Mouse (Mus musculus): Measurements from ENCODE around the gene Gpc3. TPM values are rescaled to one million over a fixed set of nuclear protein-coding genes. Genes with fewer than 3 reads are reported as not detected.
"Not testable (repeated sequence)": the region's sequence is repeated elsewhere in the genome, so short reads cannot be mapped to it uniquely, and the experiment has no call there.

Gpc3 gene
- total RNA-seq, 2 experiments from 2014 or later = 76.0 to 79.7 TPM

DNA sequence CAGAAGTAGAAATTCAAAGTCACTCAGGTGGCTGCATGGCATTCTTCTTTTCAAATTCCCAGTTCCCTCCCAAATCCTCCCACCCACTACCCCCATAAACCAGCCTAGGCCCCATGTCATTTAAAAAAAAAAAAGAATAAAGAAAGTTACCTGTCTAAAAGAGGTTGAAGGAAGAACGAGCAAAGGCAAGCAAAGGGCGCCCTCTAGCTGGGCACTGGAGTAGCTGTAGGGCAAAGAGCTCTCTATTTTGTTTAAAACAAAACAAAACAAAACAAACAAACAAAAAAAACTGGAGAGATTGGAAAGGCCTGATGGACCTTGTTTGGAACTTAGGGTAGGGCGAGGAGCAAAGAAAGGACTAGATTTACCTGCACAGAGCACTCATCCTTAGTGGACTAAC, 238.6 kb downstream of the Gpc3 start:
- DNase-seq = no peak

DNA sequence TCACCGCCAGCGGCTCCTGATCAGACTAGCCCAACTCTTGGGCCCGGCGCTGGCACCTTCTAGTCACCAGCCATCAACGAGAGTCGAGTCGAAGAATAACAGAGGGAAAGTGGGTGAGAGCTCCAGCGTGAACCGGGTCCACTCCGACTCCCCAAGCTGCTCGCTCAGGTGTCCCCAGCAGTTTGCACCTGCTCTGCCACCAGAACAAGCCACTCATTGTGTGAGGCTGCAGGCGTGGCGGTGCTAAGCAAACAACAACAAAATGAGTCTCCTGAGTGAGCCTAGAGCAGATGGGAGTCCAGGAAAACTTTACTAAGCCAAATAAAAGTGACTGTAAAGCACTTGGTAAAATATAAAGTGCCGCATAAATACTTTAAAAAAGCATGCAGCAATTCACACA, 239.5 kb downstream of the Gpc3 start:
- no peak for DNase-seq

DNA sequence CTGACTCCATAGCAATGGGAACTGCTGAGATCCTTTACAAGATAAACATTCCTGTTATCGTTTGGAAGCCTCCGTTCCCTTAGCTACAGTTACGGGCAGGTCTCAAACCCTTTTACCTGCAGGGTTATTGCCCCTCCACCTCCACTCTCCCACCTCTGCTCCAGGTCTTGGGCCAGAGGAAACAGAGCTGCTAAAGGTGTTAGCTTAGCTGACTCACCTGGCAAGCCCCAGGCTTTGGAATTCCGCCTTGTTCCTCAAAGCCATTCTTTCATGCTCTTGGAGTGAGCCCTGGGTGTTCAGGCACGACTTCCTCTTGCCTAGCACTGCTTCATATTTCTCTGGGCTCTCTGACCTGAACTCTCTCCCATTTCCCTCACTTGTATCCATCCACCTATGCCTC, 241.3 kb downstream of the Gpc3 start:
- no peak for DNase-seq

DNA sequence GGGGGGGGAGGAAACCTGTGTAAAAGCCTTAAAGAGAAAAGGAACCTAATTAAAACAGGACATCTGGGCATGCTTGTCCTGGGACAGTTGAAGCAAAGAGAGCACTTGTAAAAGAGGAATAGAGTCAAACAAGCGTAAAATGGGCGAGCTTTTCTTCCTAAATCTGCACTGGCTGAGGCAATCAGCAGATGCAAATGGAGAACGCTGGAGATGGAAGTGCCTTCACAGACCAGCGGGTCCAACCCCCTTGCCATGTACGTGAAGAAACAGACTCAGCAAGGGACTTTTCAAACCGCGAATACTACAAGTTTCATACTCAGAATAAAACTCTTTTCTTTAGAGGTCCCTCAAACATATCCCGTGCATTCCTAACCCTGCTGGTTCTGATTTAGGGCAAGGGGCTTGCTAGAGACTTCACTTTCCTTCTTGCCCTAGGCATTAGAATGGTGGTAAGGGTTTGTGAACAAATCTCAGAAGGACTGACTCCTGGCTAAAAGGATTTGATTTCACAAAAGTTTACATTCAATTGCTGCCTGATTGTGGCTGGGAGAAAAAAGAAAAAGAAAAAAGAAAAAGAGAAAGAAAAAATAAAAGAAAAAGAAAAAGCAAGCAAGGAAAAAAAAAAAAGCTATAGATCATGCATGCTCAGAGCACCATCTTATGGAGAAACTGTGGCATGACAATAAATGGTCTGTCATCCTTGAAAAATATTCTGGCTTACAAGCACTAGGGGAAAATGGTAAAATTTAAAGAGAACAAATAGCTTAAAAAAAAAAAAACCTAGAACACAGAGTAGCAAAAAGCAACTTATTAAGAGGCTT, 243.6 kb downstream of the Gpc3 start:
- no peak for DNase-seq

DNA sequence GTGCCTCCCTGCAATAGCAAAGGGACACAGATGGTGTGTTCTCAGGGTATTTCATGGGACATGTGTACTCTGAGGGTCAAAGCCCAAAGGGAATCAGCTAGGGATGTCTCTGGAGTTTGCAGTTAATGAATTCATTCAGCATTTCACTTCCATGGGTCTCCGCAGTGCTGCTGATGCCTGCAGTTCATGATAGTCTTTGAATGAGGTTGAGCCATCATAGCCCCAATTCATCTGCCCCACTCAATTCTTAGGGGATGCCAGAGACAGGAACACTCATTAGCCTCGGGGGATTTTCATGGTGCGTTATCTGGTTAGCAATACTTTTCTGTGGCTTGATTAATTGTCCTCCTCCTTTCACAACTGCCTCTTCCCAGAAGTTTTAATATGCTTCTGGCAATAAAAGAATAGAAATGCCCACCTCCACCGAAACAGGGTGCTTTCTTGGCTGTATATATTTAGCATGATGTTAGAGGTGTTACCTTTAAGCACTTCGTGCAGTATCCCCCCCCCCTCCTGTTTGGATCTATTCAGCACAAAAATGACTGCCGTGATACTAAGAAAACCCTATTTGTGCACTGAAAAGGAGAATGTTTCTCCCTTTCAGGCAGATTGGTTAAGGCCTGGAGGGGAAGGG, 244.3 kb downstream of the Gpc3 start:
- no peak for DNase-seq

DNA sequence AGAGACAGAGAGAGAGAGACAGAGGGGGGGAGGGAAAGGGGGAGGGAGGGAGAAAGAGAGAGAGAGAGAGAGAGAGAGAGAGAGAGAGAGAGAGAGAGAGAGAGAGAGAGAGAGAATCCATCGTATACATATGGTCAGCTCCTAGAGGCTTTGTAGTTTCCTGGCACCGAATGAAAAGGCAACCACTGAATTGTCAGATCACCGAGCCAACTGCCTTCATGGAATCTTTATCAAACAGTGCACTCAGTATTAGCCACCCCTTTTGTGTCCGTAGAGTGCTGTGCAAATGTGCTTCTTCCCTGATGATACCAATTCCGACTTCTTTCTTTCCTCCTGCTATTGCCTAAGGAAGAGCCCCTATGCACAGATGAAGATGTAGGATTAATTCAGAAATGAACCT, 246.9 kb downstream of the Gpc3 start:
- no peak for DNase-seq

DNA sequence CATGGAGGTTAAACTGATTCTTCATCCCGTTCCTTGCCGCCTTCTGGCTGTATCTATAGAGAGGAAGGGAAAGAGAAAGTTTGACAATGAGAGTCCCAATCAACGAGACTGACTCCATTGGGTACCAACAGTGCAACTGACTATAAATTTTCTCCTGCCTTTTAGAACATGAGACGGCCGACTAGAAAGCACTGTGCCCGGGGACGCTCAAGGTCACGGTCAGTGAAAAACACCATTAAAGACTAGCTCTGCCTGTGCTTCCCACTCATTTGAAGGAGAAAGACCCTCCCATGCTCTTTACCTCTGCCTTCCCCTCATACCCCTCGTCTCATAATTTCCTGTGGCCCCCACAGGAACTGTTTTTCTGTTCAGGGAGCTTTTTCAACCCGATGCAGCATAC, 248.0 kb downstream of the Gpc3 start:
- DNase-seq = no peak

DNA sequence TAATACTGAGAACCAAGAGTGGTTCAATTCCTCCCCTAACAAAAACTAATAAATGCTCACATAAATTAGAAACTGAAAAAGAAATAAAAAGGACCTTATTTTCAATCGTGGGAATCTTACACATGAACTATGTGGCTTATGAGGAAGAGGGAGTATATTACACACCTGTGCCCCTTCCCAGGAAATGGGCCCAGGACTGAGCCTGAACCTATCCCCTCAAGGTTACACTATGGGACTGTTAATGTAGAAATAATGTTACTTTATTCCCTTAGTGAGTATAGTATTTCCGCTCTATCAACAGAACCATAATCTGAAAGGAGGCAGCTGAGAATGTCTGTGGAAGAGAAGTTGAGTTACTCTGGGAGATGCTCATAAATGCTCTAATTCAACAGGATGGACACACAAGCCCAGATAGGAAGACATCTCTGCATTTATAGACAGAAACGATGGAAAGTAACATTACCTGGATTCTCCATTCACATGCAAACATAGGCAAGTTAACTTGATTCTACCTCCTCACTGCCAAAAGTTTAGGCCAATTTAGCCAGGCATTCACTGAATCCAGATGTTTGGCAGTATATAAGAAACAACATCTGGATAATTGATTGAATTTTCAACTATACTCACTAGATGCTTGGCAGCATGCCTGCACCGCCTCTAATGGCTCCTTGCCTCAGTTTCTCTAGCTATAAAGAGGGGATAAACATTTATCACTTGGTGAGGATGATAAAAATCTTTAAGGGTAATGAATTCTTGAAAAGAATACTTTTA, 251.3 kb downstream of the Gpc3 start:
- no peak for DNase-seq

DNA sequence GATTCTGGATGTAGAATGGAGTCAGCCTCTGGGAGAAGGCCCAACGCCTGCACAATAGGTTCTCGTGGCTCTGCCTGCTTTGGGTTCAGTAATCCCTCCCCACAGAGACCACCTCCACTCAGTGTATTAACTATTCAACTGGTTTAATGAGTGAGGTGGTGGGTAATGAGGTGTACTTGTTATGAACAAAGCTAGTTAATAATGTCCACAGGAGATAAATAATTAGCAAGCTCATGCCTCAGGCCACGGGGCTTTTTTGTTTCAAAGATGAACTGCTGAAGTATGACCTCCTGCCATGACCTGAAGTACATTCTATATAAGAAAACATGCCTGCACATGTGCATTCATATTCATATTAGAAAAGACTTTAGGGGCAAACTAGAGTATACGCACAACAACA, 260.8 kb downstream of the Gpc3 start:
- no peak for DNase-seq

DNA sequence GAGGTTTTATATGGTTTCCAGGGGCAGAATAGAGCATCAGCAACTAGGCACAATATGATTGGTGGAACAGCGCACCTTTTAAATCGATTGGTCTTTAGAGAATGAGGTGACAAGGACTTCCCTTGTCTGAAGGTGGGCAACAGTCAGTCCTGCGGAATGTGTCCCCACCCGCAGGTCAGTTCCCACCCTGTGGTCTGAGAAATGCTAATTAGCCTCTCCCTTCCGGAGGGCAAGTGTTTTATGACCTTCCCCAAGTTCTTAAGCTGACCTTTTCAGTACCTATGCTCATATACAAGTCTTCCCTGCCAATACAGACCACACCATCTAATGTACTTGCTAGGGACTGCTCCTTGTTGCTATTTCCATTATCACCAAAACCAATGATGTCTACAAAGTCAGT, 263.1 kb downstream of the Gpc3 start:
- DNase-seq = not testable (repeated sequence)

DNA sequence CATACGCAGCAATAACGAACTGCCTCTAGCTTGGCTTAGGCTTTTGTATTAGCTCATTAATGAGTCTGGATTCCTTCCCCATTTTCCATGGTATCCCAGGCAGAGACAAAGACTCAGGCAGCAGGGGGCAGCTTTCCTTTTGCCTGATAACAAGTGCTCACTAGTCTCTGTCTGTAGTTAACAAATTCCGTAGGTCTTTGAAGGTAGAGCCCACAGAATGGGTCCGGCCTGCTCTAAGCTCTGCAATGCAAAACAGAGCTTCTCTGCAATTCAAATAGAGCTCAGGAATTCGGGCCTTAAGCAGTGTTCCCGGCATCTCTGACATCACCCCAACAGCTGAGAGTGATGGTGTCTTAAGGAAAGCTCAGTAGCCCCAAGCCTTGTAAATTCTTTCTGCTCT, 265.0 kb downstream of the Gpc3 start:
- DNase-seq = no peak

DNA sequence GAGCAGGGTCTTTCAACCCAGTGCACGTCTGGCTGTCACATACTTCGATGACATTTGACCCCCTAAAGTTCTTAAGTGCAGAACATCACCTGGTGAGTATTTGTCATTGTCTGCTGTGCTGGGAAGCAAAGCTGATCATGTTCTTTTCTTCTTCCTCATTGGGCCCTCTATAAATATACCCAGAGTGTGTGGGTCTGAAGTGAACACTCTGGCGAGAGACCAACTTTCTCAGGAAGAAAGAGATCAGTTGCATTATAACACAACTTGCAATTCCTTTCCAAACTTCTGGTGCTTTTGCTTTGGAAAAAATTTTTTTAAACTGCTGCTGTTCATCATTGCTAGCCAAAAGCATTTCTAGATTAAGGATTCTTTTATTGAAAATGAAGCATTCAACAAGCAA, 269.7 kb downstream of the Gpc3 start:
- DNase-seq = no peak

DNA sequence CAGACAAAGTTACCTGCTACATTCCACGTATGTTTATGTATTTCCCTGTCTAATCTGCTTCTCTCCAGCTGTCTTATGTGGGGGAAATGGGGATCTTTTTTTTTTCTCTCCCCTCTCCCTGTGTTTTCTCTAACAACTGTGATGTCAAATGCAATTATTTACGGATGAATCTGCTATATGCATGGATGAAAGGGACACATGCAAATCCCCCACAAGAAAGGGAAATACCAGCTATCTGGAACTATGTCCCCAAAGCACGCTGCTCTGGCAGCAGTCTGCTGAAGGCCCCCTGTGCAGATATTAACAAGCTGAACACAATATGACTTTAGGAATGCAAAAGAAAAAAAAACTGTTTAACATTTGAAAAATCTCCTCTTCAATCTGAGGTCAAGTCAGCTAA, 273.5 kb downstream of the Gpc3 start:
- no peak for DNase-seq

DNA sequence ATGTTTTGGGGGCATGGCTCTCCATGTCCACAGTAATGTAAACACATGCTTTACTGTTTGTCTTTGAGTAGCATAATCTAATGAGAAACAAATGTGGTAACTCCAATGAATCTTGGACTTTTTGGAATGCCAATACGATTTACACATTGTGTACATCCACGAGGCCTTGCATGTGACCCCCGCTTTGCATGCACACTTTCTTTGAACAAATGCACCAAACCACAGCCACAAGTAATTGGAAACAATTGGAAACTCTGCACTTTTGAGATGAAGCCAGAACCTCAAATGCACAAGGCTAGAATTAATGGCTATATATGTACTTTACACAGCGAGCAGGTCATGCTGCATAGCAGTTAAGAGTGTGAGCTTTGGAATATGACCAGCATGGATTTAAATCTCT, 292.0 kb downstream of the Gpc3 start:
- DNase-seq = no peak

DNA sequence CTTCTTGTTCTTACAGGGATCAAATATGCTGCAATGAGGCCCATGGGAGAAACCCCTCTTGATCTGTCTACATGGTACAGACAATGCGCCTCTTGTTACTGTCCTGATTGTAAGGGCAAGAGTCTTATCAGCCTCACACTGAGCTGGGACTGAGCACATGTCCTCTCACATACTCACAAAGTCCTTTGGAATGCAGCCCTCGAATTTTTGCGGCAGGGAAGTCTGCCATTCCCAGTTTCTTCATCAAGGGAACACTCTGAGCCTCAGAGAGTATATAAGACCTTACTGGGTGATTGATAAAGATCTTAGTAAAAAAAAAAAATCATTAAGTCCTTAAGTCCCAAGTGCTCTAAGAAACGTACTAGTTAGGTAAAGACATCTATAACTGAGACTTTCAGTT, 293.1 kb downstream of the Gpc3 start:
- peak; percentile 5 for DNase-seq

DNA sequence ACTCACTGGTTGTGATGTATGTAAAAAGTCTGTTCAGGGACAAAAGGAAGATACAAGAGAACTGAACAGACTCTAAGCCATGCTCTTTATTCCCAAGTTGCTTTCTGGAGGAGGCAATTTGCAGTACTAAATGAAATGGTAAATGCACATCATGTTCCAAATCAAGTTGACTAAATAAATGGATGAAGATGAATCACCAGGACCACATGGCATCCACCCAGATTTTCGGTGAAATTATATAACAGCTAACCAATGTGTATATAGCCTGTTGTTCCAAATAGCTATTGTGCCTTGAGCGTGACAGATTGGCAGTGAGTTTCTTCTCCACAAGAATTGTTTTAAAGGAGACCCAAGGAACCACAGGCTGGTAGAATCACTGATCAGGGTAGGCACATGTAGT, 302.8 kb downstream of the Gpc3 start:
- DNase-seq = no peak

DNA sequence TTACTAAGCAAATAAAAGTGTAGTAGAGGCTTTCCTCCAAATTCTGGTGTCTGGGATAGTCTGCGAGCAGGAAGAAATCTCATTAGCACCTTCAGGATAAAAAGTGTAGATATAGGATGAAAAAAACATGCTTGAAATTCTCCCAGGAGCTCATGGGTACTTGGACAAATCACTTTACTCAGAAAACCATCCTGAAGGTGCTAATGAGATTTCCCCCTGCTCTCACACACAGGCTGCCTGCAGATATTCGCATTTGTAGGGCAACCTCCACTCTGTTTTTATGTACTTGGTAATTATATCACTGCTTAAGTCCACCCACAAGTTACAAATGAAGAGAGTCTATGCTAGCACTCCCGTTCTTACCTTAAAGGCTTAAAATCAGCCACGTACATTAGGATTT, 308.5 kb downstream of the Gpc3 start:
- DNase-seq = no peak

DNA sequence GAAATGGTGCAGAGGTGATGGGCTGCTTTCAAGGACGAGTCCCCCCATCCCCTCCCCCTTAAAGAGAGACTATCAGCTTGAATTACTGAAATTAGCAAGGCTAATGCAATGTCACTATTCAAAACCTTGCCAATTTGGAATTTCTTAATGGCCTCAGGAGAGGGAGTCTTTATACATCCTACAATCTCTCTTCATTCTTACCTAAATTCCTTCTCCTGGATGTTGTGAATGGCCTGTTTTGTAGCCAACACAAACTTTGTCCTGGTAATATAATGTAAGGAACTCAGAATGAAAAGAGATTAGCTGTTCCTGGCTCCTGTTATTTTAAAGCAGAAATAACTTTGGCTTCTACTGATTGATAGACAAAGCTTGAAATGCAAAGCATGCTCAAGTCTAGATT, 325.0 kb downstream of the Gpc3 start:
- no peak for DNase-seq

DNA sequence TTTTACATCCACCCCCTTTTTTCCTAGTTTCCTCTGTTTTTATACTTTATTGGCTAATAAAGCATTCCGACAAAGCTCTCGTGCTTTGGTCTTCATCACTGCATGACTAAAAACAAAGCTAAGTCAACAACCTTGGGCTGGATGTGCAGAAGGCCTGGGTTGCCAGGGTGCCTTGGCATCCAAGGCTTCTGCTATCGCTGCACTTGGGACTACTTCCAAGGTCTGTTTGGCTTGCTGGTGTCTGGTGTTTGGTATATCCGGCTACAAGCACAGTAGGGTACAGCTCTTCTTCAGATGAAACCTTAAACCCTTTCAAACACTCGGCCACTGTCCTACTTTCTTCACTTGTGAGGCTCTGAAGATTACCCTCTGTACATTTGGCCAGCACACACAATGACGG, 325.8 kb downstream of the Gpc3 start:
- no peak for DNase-seq

DNA sequence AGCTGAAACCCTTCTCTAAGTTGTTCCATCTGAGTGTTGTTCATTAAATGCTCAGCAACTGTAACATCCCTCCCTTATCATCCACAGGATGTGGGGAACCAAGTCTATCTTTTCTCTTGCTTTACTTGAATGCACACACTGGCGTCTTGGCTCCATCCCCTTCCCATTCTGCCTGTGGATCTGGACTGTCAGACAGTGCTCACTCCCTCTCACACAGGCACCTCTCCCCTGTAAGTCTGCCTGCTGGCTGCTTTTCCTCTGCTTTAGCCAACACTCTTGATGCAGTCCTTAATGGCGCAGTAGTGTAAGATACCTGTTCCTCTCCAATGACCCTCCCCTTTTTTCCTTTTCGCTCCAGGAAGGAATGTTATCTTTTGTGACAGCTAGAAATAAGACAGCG, 331.7 kb downstream of the Gpc3 start:
- DNase-seq = no peak

DNA sequence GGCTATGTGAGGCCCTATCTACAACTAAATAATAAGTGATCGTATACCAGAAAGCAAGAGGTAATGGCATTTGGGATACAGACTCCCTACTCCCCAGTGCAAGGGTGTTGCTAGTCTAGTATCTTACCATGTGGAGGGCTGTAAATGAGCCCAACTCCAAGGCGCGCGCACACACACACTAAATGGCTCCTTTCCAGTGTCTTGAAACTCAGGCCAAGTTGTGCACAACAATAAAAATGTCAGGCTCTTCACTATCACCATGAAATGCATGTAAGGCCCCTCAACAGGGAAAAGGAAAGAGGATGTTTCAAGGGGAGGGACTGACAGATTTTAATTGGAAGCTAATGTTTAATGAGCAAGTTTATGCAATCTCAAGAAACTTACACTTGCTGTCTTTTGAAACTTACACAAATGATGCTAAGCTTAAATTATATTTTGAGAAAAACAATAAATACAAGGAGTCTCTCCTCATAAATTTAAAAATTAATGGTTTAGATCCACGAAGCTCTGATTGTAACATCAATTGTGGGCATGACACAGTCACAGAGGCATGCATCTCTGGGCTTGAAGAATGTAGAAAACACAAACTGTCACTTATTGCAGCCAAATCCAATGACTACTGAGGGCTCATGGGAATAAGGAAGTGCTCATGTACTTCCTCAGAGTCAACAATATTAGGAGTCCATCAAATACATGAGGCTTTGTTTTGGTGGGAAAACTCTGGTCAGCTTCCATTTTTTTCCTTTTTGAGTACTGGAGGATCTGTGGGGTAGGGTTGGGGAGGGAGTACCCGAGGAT, 332.4 kb downstream of the Gpc3 start:
- no peak for DNase-seq

DNA sequence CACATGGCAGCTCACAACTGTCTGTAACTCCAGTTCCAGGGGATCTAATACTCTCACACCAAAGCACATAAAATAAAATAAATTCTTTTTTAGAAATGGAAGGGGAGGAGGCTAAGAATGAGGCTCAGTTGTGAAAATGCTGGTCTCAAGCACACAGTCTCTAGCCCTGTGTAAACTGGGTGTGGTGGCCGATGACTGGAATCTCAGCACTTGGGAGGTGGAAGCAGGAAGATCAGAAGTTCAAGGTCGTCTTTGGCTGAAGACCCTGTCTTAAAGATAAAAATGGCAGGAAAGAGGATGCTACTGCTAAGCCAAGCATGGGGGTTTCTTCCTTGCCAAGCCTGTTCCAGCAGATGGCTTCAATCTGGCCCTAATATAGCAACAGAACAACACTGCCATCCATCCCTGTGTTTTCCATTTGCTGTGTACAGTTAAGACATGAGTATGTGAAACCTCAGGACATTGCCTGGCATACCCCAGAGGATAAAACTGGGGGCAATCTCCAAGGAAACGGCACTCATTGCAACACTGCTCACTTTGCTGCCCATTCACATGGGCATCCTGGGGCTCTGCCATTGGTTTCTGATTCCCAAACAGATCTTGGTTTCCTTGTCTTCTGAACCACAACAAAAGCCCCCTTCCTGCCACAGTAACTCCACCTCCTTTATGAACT, 334.9 kb downstream of the Gpc3 start:
- no peak for DNase-seq
